Mouse (Mus musculus): Measurements from ENCODE around the gene Denr.

Gene Denr

GRCm38 (mm10) chr5:123973299-123974178, 66.6 kb downstream of the Denr start, which contains the start of gene Hip1r:
Gene Hip1r, plus strand, starts transcription at chr5:123973628.
- peak; percentile 88 for DNase-seq

GRCm38 (mm10) chr5:123974179-123974485, 67.2 kb downstream of the Denr start:
- peak; percentile 55 for DNase-seq

GRCm38 (mm10) chr5:123974616-123975111, 67.7 kb downstream of the Denr start:
- peak; percentile 44 for DNase-seq

- peak; percentile 73 for DNase-seq
Observed at GRCm38 (mm10) chr5:123975668-123976180, 68.7 kb downstream of the Denr start.

- DNase-seq: no peak
Observed at GRCm38 (mm10) chr5:123977231-123977630, 70.3 kb downstream of the Denr start.

GRCm38 (mm10) chr5:123978131-123978530, 71.2 kb downstream of the Denr start:
- DNase-seq: no peak

Data from kidney, adult 18-20 months (tissue).